Mouse (Mus musculus) midbrain, embryonic 11.5 days (tissue): ENCODE measurements around the gene Ccdc125. TPM values are rescaled to one million over a fixed set of nuclear protein-coding genes. Genes with fewer than 3 reads are reported as not detected.

Source experiments
- polyA plus RNA-seq: library from polyadenylated mRNA; unstranded; fragments of >200 nt; fragmentation: Nextera tagmentation; extraction: Ambion mirVana; gene quantifications from 2 replicates; pipeline ENCODE4 v1.2.1, GENCODE M21; 2014

The Ccdc125 gene
- polyA plus RNA-seq, 1 experiment from 2014 or later: 1.4 TPM

Other genes starting within 250 kb of the Ccdc125 start
- not detected in 2 replicates for gene Naip1, start 216.8 kb upstream of the Ccdc125 start, polyA plus RNA-seq
- 85.4 and 86.2 TPM in 2 replicates for gene Gtf2h2, start 177.1 kb upstream of the Ccdc125 start, polyA plus RNA-seq
- gene Ocln, start 117.0 kb upstream of the Ccdc125 start, polyA plus RNA-seq: 1.5 and 2.1 TPM in 2 replicates
- 1.4 and 1.7 TPM in 2 replicates for gene Marveld2, start 52.7 kb upstream of the Ccdc125 start, polyA plus RNA-seq
- gene Ak6, start 18.7 kb upstream of the Ccdc125 start, polyA plus RNA-seq: 355 and 359 TPM in 2 replicates
- gene Rad17, start 18.7 kb upstream of the Ccdc125 start, polyA plus RNA-seq: 26.5 and 31.2 TPM in 2 replicates
- 21.4 and 24.6 TPM in 2 replicates for gene Taf9, start 18.1 kb upstream of the Ccdc125 start, polyA plus RNA-seq
- 66.3 and 68.4 TPM in 2 replicates for gene Cdk7, start 61.2 kb downstream of the Ccdc125 start, polyA plus RNA-seq
- gene Mrps36, start 74.9 kb downstream of the Ccdc125 start, polyA plus RNA-seq: 143 and 153 TPM in 2 replicates
- gene Cenph, start 106.2 kb downstream of the Ccdc125 start, polyA plus RNA-seq: 56.2 and 60.8 TPM in 2 replicates
- 415 and 420 TPM in 2 replicates for gene Ccnb1, start 116.9 kb downstream of the Ccdc125 start, polyA plus RNA-seq
- 45.7 and 46.2 TPM in 2 replicates for gene Slc30a5, start 163.7 kb downstream of the Ccdc125 start, polyA plus RNA-seq